Mouse (Mus musculus): ENCODE measurements around the gene Plcb1. TPM values are rescaled to one million over a fixed set of nuclear protein-coding genes. Genes with fewer than 3 reads are reported as not detected.

The Plcb1 gene
- total RNA-seq, 1 experiment: 0.89 TPM

- in situ Hi-C loops (cut with MboI; ENCODE audit: low sequenced_read_pairs in 2 of 2, unreplicated experiment in 2 of 2): loop anchor here in 1 of 2 experiments (5.0 to 10.0 kb wide), 3 partner anchors 545 to 778 kb away; partner anchors contain the start of genes Hao1 and Plcb1
- Histone ChIP-seq H3K4me3 (ENCODE audit: insufficient read depth in 1 of 2, low read depth in 1 of 2, low read length in 2 of 2, poor library complexity in 1 of 2, severe bottlenecking in 1 of 2) (no peak overlapping the region), H3K36me3 (ENCODE audit: control insufficient read depth, insufficient read depth, low read length, poor library complexity, severe bottlenecking) (no peaks in the 10 kb centered on the region), H3K27ac (ENCODE audit: insufficient read depth, low read depth, low read length, poor library complexity, severe bottlenecking) (no peak overlapping the region), H3K4me1 (ENCODE audit: control insufficient read depth in 2 of 2, insufficient read depth in 2 of 2, low read length in 2 of 2, poor library complexity in 1 of 2) (no peaks in the 10 kb centered on the region), H3K9me3 (ENCODE audit: control insufficient read depth, insufficient read depth, low read depth, low read length) (no peaks in the 10 kb centered on the region), H3K9ac (ENCODE audit: insufficient read depth, low read depth, low read length, poor library complexity, severe bottlenecking) (no peak overlapping the region)
- DNase-seq (ENCODE audit: low read depth, low spot score): peak; percentile 37
- no peak for TF ChIP-seq ZNF384 (IDR thresholded peaks at IDR 0.05; ENCODE audit: low read depth, low read length)
- TF ChIP-seq ZC3H11A (IDR thresholded peaks at IDR 0.05; ENCODE audit: borderline replicate concordance, low read depth, low read length): peak; percentile 86
Measured at GRCm38 (mm10) chr2:135329782-135330545, 544.1 kb downstream of the Plcb1 start.

DNA sequence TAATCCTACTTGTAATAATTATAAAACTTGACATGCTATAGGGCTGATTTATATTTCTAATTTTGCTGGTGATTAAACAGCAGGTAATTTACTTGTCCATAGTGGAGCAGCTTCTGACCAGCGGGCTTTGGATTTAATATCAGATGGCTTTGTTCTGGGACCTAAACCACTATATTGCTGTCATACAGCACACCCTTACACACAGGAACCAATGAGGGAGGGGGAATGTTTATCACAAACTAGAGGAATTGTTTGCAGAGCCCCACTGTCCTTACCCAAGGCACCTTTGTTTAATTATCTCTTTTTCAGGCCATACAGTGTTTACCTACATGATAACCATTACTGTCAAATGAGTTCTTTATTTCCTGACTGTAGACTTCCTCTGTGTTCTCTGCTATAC lies 546.0 kb downstream of the Plcb1 start:
- TF ChIP-seq HCFC1 (IDR thresholded peaks at IDR 0.05; ENCODE audit: borderline replicate concordance, insufficient read depth, low read length) (no peak), ZC3H11A (IDR thresholded peaks at IDR 0.05; ENCODE audit: borderline replicate concordance, low read depth, low read length) (no peak)
- H3K9ac ChIP-seq (ENCODE audit: insufficient read depth, low read depth, low read length, poor library complexity, severe bottlenecking): no peak overlapping the region
- H3K36me3 ChIP-seq (ENCODE audit: control insufficient read depth, insufficient read depth, low read length, poor library complexity, severe bottlenecking): no peaks in the 10 kb centered on the region
- H3K4me1 ChIP-seq (ENCODE audit: control insufficient read depth in 2 of 2, insufficient read depth in 2 of 2, low read length in 2 of 2, poor library complexity in 1 of 2): no peaks in the 10 kb centered on the region
- in situ Hi-C loops (cut with MboI; ENCODE audit: low sequenced_read_pairs in 2 of 2, unreplicated experiment in 2 of 2): loop anchor here in 1 of 2 experiments (5.0 kb wide), 1 partner anchor 780 kb away; the partner anchor contains the start of gene Hao1
- H3K27ac ChIP-seq (ENCODE audit: insufficient read depth, low read depth, low read length, poor library complexity, severe bottlenecking): no peak overlapping the region
- no peak overlapping the region for H3K4me3 ChIP-seq (ENCODE audit: insufficient read depth in 1 of 2, low read depth in 1 of 2, low read length in 2 of 2, poor library complexity in 1 of 2, severe bottlenecking in 1 of 2)
- H3K9me3 ChIP-seq (ENCODE audit: control insufficient read depth, insufficient read depth, low read depth, low read length): no peaks in the 10 kb centered on the region
- DNase-seq (ENCODE audit: low read depth, low spot score): no peak

- Histone ChIP-seq H3K4me3 (ENCODE audit: insufficient read depth in 1 of 2, low read depth in 1 of 2, low read length in 2 of 2, poor library complexity in 1 of 2, severe bottlenecking in 1 of 2) (no peak overlapping the region), H3K36me3 (ENCODE audit: control insufficient read depth, insufficient read depth, low read length, poor library complexity, severe bottlenecking) (no peaks in the 10 kb centered on the region), H3K4me1 (ENCODE audit: control insufficient read depth in 2 of 2, insufficient read depth in 2 of 2, low read length in 2 of 2, poor library complexity in 1 of 2) (no peaks in the 10 kb centered on the region), H3K27ac (ENCODE audit: insufficient read depth, low read depth, low read length, poor library complexity, severe bottlenecking) (no peak overlapping the region), H3K9me3 (ENCODE audit: control insufficient read depth, insufficient read depth, low read depth, low read length) (no peaks in the 10 kb centered on the region), H3K9ac (ENCODE audit: insufficient read depth, low read depth, low read length, poor library complexity, severe bottlenecking) (no peak overlapping the region)
- no peak for TF ChIP-seq ZNF384 (IDR thresholded peaks at IDR 0.05; ENCODE audit: low read depth, low read length)
- TF ChIP-seq HCFC1 (IDR thresholded peaks at IDR 0.05; ENCODE audit: borderline replicate concordance, insufficient read depth, low read length): no peak
- no peak for TF ChIP-seq CHD2 (IDR thresholded peaks at IDR 0.05; ENCODE audit: low read depth, low read length)
- TF ChIP-seq MAFK (IDR thresholded peaks at IDR 0.05; ENCODE audit: insufficient read depth, low read depth, low read length): no peak
- TF ChIP-seq ZC3H11A (IDR thresholded peaks at IDR 0.05; ENCODE audit: borderline replicate concordance, low read depth, low read length): no peak
- in situ Hi-C loops (cut with MboI; ENCODE audit: low sequenced_read_pairs in 2 of 2, unreplicated experiment in 2 of 2): no loop called here
- DNase-seq (ENCODE audit: low read depth, low spot score): no peak
Measured at GRCm38 (mm10) chr2:135356311-135356710, 570.4 kb downstream of the Plcb1 start.

GRCm38 (mm10) chr2:135361798-135362197 lies 575.9 kb downstream of the Plcb1 start:
- H3K4me3 ChIP-seq (ENCODE audit: insufficient read depth in 1 of 2, low read depth in 1 of 2, low read length in 2 of 2, poor library complexity in 1 of 2, severe bottlenecking in 1 of 2): no peak overlapping the region
- peak; percentile 68 for DNase-seq (ENCODE audit: low read depth, low spot score)
- H3K27ac ChIP-seq (ENCODE audit: insufficient read depth, low read depth, low read length, poor library complexity, severe bottlenecking): no peak overlapping the region
- no peaks in the 10 kb centered on the region for H3K36me3 ChIP-seq (ENCODE audit: control insufficient read depth, insufficient read depth, low read length, poor library complexity, severe bottlenecking)
- no peak overlapping the region for H3K9ac ChIP-seq (ENCODE audit: insufficient read depth, low read depth, low read length, poor library complexity, severe bottlenecking)
- H3K4me1 ChIP-seq (ENCODE audit: control insufficient read depth in 2 of 2, insufficient read depth in 2 of 2, low read length in 2 of 2, poor library complexity in 1 of 2): no peaks in the 10 kb centered on the region
- in situ Hi-C loops (cut with MboI; ENCODE audit: low sequenced_read_pairs in 2 of 2, unreplicated experiment in 2 of 2): no loop called here
- TF ChIP-seq HCFC1 (IDR thresholded peaks at IDR 0.05; ENCODE audit: borderline replicate concordance, insufficient read depth, low read length): no peak
- no peak for TF ChIP-seq CHD2 (IDR thresholded peaks at IDR 0.05; ENCODE audit: low read depth, low read length)
- TF ChIP-seq ZC3H11A (IDR thresholded peaks at IDR 0.05; ENCODE audit: borderline replicate concordance, low read depth, low read length): peak; percentile 43; the same call in 1 of the 2 replicates
- 0 out of 2 replicates have a peak, but pooled peaks have one; percentile 3 for TF ChIP-seq MAFK (IDR thresholded peaks at IDR 0.05; ENCODE audit: insufficient read depth, low read depth, low read length)
- no peak for TF ChIP-seq ZNF384 (IDR thresholded peaks at IDR 0.05; ENCODE audit: low read depth, low read length)
- no peaks in the 10 kb centered on the region for H3K9me3 ChIP-seq (ENCODE audit: control insufficient read depth, insufficient read depth, low read depth, low read length)
